Mouse (Mus musculus) ES-E14 (cell line): ENCODE data around the gene Pde7b.

Experiments
- HCFC1 ChIP-seq: IDR thresholded peaks from 2 replicates; pipeline ENCODE4 v1.6.1; 2012; ENCODE audit warnings: low read length, inconsistent platforms, borderline replicate concordance; ENCODE audit not compliant: insufficient read depth
- ZC3H11A ChIP-seq: IDR thresholded peaks from 2 replicates; pipeline ENCODE4 v1.6.1; 2012; ENCODE audit warnings: low read depth, mild to moderate bottlenecking, inconsistent platforms, low read length, borderline replicate concordance
- ZNF384 ChIP-seq: IDR thresholded peaks from 2 replicates; pipeline ENCODE4 v1.6.1; 2012; ENCODE audit warnings: low read depth, low read length, inconsistent platforms

- TF ChIP-seq HCFC1 (no peak), ZNF384 (no peak), ZC3H11A (no peak)
These were observed 287.9 kb downstream of the Pde7b start for GRCm38 (mm10) chr10:20437021-20437420.
